Mouse (Mus musculus): ENCODE results near the gene Gm10228. TPM values are rescaled to one million over a fixed set of nuclear protein-coding genes. Genes with fewer than 3 reads are reported as not detected.
"Not testable (repeated sequence)": the region's sequence is repeated elsewhere in the genome, so short reads cannot be mapped to it uniquely, and the experiment has no call there.

The Gm10228 gene
- polyA plus RNA-seq (2017; shearing (Covaris generic)) = not detected

DNA sequence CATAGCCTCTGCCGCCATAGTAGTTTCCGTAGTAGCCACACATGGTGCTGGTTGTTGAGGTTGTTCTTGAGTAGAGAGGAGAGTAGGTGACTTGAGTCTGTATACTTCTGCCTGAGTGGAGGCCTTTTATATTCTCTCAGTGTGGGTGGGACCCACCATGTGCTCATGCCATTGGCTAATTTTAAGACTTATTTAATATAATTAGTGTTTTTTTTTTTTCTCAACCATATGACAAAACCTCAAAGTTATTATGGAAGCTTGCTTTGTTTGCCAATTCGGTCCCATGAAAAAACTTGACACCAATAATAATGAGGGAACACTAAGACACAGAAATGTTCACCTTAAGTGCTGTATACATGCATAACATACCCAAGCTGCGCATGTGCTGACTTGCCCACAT lies at the start of gene Gm10228:
Gm10228 (minus strand) TSS at position 101 of the 400 bp plus-strand sequence.
- not testable (repeated sequence) for ATAC-seq

GRCm38 (mm10) chr16:89071041-89071440 lies 29.8 kb upstream of the Gm10228 start:
- not testable (repeated sequence) for ATAC-seq

DNA sequence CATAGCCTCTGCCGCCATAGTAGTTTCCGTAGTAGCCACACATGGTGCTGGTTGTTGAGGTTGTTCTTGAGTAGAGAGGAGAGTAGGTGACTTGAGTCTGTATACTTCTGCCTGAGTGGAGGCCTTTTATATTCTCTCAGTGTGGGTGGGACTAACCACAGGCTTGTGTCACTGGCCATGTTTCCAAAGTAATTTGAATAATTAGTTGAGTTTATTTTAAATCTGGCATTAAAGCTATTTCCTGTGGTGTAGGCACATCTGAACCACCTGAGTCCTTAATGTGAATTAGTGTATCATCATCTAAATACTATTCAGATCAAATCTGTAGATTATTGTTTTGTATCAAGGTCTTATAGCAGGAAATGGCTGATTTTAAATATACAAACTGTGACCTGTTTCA lies 22.6 kb upstream of the Gm10228 start, which contains the start of gene 1110025L11Rik:
1110025L11Rik (minus strand) TSS at position 101 of the 400 bp plus-strand sequence.
- ATAC-seq = not testable (repeated sequence)

- no peak for ATAC-seq
These were observed 6.5 kb upstream of the Gm10228 start, which contains the start of gene Krtap6-5 for GRCm38 (mm10) chr16:89047783-89048182. Gene Krtap6-5, minus strand, starts transcription at chr16:89047883.

DNA sequence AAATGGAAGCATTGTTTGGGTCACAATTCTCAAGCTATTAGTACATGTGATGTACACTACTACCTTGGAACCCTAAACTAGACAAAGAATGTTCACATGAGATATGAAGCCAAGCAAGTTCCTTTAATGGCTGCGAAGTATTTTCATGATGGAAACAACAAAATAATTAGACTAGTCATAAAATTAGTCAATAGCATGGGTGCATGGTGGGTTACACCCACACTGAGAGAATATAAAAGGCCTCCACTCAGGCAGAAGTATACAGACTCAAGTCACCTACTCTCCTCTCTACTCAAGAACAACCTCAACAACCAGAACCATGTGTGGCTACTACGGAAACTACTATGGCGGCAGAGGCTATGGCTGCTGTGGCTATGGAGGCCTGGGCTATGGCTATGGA lies 9.9 kb downstream of the Gm10228 start, which contains the start of gene Krtap6-1:
Krtap6-1 (plus strand) TSS at position 301 of the 400 bp plus-strand sequence.
- not testable (repeated sequence) for ATAC-seq

- not testable (repeated sequence) for ATAC-seq
These were observed 26.3 kb downstream of the Gm10228 start, which contains the start of gene Gm10229 for GRCm38 (mm10) chr16:89014984-89015383. Gene Gm10229, plus strand, starts transcription at chr16:89015284.

DNA sequence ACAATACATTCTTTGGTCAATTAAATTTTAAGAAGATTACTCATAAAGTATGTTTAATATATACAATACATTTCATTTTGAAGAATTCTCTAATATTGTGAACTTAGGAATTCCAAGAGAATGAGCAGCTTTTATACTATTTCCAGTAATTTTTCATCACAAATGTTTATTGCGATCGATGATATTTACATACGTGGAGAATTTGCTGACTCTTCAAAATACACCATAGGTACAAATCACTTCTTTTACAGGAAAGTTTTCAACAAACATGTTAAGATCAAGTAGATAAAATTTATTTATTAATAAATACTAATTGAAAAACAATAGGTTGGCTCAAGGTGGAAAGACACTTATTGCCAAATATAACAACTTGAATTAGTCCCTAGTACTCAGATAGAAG lies 27.3 kb downstream of the Gm10228 start:
- ATAC-seq = no peak

- ATAC-seq = no peak
These were observed 30.6 kb downstream of the Gm10228 start, which contains the start of gene Krtap22-2 for GRCm38 (mm10) chr16:89010659-89011058. Gene Krtap22-2, minus strand, starts transcription at chr16:89010759.

Other genes starting within 250 kb of the Gm10228 start
- not detected for gene Gm20741, start 229.3 kb downstream of the Gm10228 start, polyA plus RNA-seq (2017; shearing (Covaris generic))
- gene Krtap15, start 221.3 kb downstream of the Gm10228 start, polyA plus RNA-seq (2017; shearing (Covaris generic)) = not detected
- not detected for gene Krtap14, start 215.3 kb downstream of the Gm10228 start, polyA plus RNA-seq (2017; shearing (Covaris generic))
- gene Krtap19-1, start 172.1 kb downstream of the Gm10228 start, polyA plus RNA-seq (2017; shearing (Covaris generic)) = not detected
- gene Krtap19-2, start 167.2 kb downstream of the Gm10228 start, polyA plus RNA-seq (2017; shearing (Covaris generic)) = not detected
- gene Krtap19-3, start 163.4 kb downstream of the Gm10228 start, polyA plus RNA-seq (2017; shearing (Covaris generic)) = not detected
- gene Krtap19-4, start 156.4 kb downstream of the Gm10228 start, polyA plus RNA-seq (2017; shearing (Covaris generic)) = not detected
- gene Krtap19-5, start 145.0 kb downstream of the Gm10228 start, polyA plus RNA-seq (2017; shearing (Covaris generic)) = not detected
- not detected for gene Krtap19-9b, start 109.2 kb downstream of the Gm10228 start, polyA plus RNA-seq (2017; shearing (Covaris generic))
- gene Krtap16-3, start 78.6 kb downstream of the Gm10228 start, polyA plus RNA-seq (2017; shearing (Covaris generic)) = not detected
- not detected for gene Krtap22-2, start 30.7 kb downstream of the Gm10228 start, polyA plus RNA-seq (2017; shearing (Covaris generic))
- not detected for gene Gm10229, start 26.2 kb downstream of the Gm10228 start, polyA plus RNA-seq (2017; shearing (Covaris generic))
- gene Krtap6-1, start 9.8 kb downstream of the Gm10228 start, polyA plus RNA-seq (2017; shearing (Covaris generic)) = not detected
- not detected for gene Krtap6-5, start 6.4 kb upstream of the Gm10228 start, polyA plus RNA-seq (2017; shearing (Covaris generic))
- gene 1110025L11Rik, start 22.5 kb upstream of the Gm10228 start, polyA plus RNA-seq (2017; shearing (Covaris generic)) = not detected
- gene Krtap6-3, start 42.5 kb upstream of the Gm10228 start, polyA plus RNA-seq (2017; shearing (Covaris generic)) = not detected
- not detected for gene Gm6358, start 99.4 kb upstream of the Gm10228 start, polyA plus RNA-seq (2017; shearing (Covaris generic))
- not detected for gene Gm10061, start 109.6 kb upstream of the Gm10228 start, polyA plus RNA-seq (2017; shearing (Covaris generic))
- not detected for gene Gm9789, start 116.5 kb upstream of the Gm10228 start, polyA plus RNA-seq (2017; shearing (Covaris generic))
- gene Gm7735, start 128.0 kb upstream of the Gm10228 start, polyA plus RNA-seq (2017; shearing (Covaris generic)) = not detected
- gene 1110057P08Rik, start 133.3 kb upstream of the Gm10228 start, polyA plus RNA-seq (2017; shearing (Covaris generic)) = not detected
- gene Krtap20-2, start 164.4 kb upstream of the Gm10228 start, polyA plus RNA-seq (2017; shearing (Covaris generic)) = not detected

All from inflammation-experienced regulatory T-cells, adult 6 months (primary cell).